ENCODE assay signal across 9 mouse cellular contexts in the genomic region with DNA sequence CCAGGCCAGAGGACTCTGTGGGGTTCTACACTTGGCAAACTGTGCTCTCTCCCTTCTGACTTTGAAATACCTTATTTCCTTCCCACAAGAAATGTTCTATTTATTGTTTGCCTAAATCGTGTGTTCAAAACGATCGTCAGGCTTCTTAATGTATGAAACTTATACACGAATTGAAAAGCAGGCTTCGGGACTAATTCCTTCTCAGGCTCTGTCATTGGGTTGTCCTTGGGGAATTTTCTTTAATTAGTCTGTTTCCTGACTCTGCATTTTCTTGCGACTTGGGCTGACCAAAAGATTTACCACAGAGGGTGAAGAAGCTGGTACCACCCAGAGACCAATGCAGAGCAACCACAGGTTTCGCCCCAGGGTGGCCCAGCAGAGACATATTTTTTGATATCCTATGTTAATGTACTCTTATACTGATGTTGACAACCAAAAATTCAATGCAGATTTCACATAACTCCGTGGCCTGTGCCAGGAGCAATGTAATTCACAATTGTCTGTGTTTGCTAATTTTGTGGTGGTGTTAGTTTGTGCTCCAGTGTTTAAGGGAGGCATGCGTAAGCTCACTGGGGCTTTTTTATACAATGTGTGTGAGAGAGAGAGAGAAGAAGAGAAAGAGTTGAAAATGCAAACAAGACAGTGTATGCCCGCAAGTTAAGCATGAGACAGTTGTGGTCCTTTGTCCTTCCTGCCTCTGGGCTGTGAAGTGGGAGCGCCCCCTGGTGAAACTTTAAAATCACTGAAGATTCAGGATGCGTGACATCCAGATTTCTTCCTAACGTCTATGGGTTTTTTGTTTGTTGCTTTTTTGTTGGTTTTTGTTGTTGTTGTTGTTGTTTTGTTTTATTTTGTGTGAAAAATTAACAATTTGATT.
DNase-seq lines count a peak whose midpoint lies in the region; ATAC-seq and TF ChIP-seq lines count a peak whose summit lies in the region.
"Had no signal": no experiment of that assay in that cellular context is flagged by ENCODE, and none has a peak within 500 bp of the region (broad histone marks: within the 10 kb centered on the region; RNA-seq: fewer than 3 reads in every experiment).

No protein-coding gene starts in this region.

- peak; percentile 73 for TF ChIP-seq CTCF in liver, adult 2 months (IDR thresholded peaks at IDR 0.05; ENCODE audit: low read depth, low read length)
- peak; percentile 81 for TF ChIP-seq CTCF in cerebellum, adult 2 months (IDR thresholded peaks at IDR 0.05; ENCODE audit: borderline replicate concordance, insufficient read depth, low read depth, low read length)
- TF ChIP-seq CTCF in forebrain, postnatal 0 days (IDR thresholded peaks at IDR 0.05; ENCODE audit: low read depth) = peak; percentile 90
- TF ChIP-seq CTCF in intestine, postnatal 0 days (IDR thresholded peaks at IDR 0.05; ENCODE audit: low read depth) = peak; percentile 92

- peak; percentile 25 for DNase-seq in liver, adult 2 months (ENCODE audit: extremely low read depth, low read depth, low spot score)
- peak; percentile 42 to 45 for DNase-seq in cerebellum, adult 2 months
- peak; percentile 88 for DNase-seq in forebrain, postnatal 0 days
- peak; percentile 50 to 57 for DNase-seq in left cerebral cortex, postnatal 36 days (ENCODE audit: low spot score in 2 of 2)
- peak; percentile 62 for DNase-seq in urinary bladder, postnatal 25 days (ENCODE audit: low spot score)

- H3K27ac ChIP-seq in liver, adult 2 months (replicated peaks; ENCODE audit: insufficient read depth, low read depth, low read length) = no peak overlapping the region
- H3K27ac ChIP-seq in liver, embryonic 12.5 days = no peak overlapping the region
- H3K27ac ChIP-seq in cerebellum, adult 2 months (ENCODE audit: insufficient read depth, low read length) = no peak overlapping the region
- H3K27ac ChIP-seq in forebrain, postnatal 0 days (ENCODE audit: low read depth, low read length) = 0 out of 2 replicates have a peak overlapping the region, but pooled peaks have one; percentile 9
- no peak overlapping the region for H3K27ac ChIP-seq in intestine, postnatal 0 days (ENCODE audit: low read depth, low read length)
- no peak overlapping the region for H3K27ac ChIP-seq in neural tube, embryonic 12.5 days
- H3K27ac ChIP-seq: embryonic facial prominence, embryonic 12.5 days had no signal

- no peak for TF ChIP-seq POLR2A in liver, adult 2 months (IDR thresholded peaks at IDR 0.05; ENCODE audit: extremely low read depth, insufficient read depth, low read length)
- TF ChIP-seq POLR2A in cerebellum, adult 2 months (IDR thresholded peaks at IDR 0.05; ENCODE audit: borderline replicate concordance, insufficient read depth, low read length) = no peak

- no peak for ATAC-seq in liver, embryonic 12.5 days
- peak; percentile 76 for ATAC-seq in forebrain, postnatal 0 days
- no peak for ATAC-seq in intestine, postnatal 0 days
- 0 out of 2 replicates have a peak, but pooled peaks have one; percentile 26 for ATAC-seq in neural tube, embryonic 12.5 days (ENCODE audit: low FRiP score, low read depth)

- WGBS in liver, adult 2 months = 54% methylated on average over 13 of the region's 13 CpGs
- 50% methylated on average over 13 of the region's 13 CpGs for WGBS in liver, embryonic 12.5 days (ENCODE audit: insufficient replicate concordance)
- WGBS in cerebellum, adult 2 months = 39% methylated on average over 13 of the region's 13 CpGs
- WGBS in forebrain, postnatal 0 days = 14% methylated on average over 13 of the region's 13 CpGs
- WGBS in intestine, postnatal 0 days = 53% methylated on average over 13 of the region's 13 CpGs
- WGBS in neural tube, embryonic 12.5 days = 28% methylated on average over 13 of the region's 13 CpGs

- no peaks in the 10 kb centered on the region for H3K4me1 ChIP-seq in liver, adult 2 months (ENCODE audit: control insufficient read depth, insufficient read depth, low read length)
- H3K4me1 ChIP-seq in liver, embryonic 12.5 days = no peaks in the 10 kb centered on the region
- H3K4me1 ChIP-seq in cerebellum, adult 2 months (ENCODE audit: control insufficient read depth, insufficient read depth, low read length) = no peaks in the 10 kb centered on the region
- H3K4me1 ChIP-seq in forebrain, postnatal 0 days (ENCODE audit: insufficient read depth) = peaks cover 3% of the 10 kb centered on the region
- no peaks in the 10 kb centered on the region for H3K4me1 ChIP-seq in intestine, postnatal 0 days (replicated peaks; ENCODE audit: control insufficient read depth, insufficient read depth, low read length)
- peaks cover 40% of the 10 kb centered on the region for H3K4me1 ChIP-seq in neural tube, embryonic 12.5 days
- H3K4me1 ChIP-seq: embryonic facial prominence, embryonic 12.5 days had no signal

- H3K9ac ChIP-seq in liver, adult 2 months (ENCODE audit: low read depth, low read length) = no peak overlapping the region
- H3K9ac ChIP-seq in liver, embryonic 12.5 days = no peak overlapping the region
- H3K9ac ChIP-seq in forebrain, postnatal 0 days = no peak overlapping the region
- H3K9ac ChIP-seq in intestine, postnatal 0 days (ENCODE audit: low read depth, low read length) = no peak overlapping the region
- no peak overlapping the region for H3K9ac ChIP-seq in neural tube, embryonic 12.5 days
- H3K9ac ChIP-seq: embryonic facial prominence, embryonic 12.5 days had no signal

- H3K79me2 ChIP-seq in liver, adult 2 months (ENCODE audit: control insufficient read depth, insufficient read depth, low read length) = no peaks in the 10 kb centered on the region

- H3K27me3 ChIP-seq in liver, adult 2 months (ENCODE audit: control insufficient read depth, insufficient read depth, low read length) = no peaks in the 10 kb centered on the region
- no peaks in the 10 kb centered on the region for H3K27me3 ChIP-seq in liver, embryonic 12.5 days (replicated peaks)
- H3K27me3 ChIP-seq in cerebellum, adult 2 months (ENCODE audit: control insufficient read depth, insufficient read depth, low read length) = no peaks in the 10 kb centered on the region; the same call in 1 of the 2 replicates
- 0 out of 2 replicates have a peak, but pooled peaks cover 7% of the 10 kb centered on the region for H3K27me3 ChIP-seq in forebrain, postnatal 0 days (ENCODE audit: insufficient read depth, low read length)
- 0 out of 2 replicates have a peak, but pooled peaks cover 2% of the 10 kb centered on the region for H3K27me3 ChIP-seq in intestine, postnatal 0 days (replicated peaks; ENCODE audit: control insufficient read depth, insufficient read depth, low read length)
- H3K27me3 ChIP-seq in neural tube, embryonic 12.5 days (replicated peaks) = no peaks in the 10 kb centered on the region

- H3K4me2 ChIP-seq in liver, embryonic 12.5 days = no peak overlapping the region
- H3K4me2 ChIP-seq in forebrain, postnatal 0 days (ENCODE audit: low read depth) = no peak overlapping the region
- H3K4me2 ChIP-seq in intestine, postnatal 0 days (replicated peaks; ENCODE audit: low read depth) = no peak overlapping the region
- H3K4me2 ChIP-seq in neural tube, embryonic 12.5 days (replicated peaks) = no peak overlapping the region
- H3K4me2 ChIP-seq: embryonic facial prominence, embryonic 12.5 days had no signal

- H3K36me3 ChIP-seq in liver, adult 2 months (ENCODE audit: control insufficient read depth, insufficient read depth, low read length) = no peaks in the 10 kb centered on the region
- H3K36me3 ChIP-seq in liver, embryonic 12.5 days = no peaks in the 10 kb centered on the region
- no peaks in the 10 kb centered on the region for H3K36me3 ChIP-seq in forebrain, postnatal 0 days (ENCODE audit: insufficient read depth)
- H3K36me3 ChIP-seq in intestine, postnatal 0 days (ENCODE audit: control insufficient read depth, insufficient read depth) = no peaks in the 10 kb centered on the region
- H3K36me3 ChIP-seq in neural tube, embryonic 12.5 days = no peaks in the 10 kb centered on the region
- H3K36me3 ChIP-seq: embryonic facial prominence, embryonic 12.5 days had no signal

- H3K9me3 ChIP-seq in liver, embryonic 12.5 days (replicated peaks) = no peaks in the 10 kb centered on the region
- no peaks in the 10 kb centered on the region for H3K9me3 ChIP-seq in forebrain, postnatal 0 days (ENCODE audit: low read length)
- no peaks in the 10 kb centered on the region for H3K9me3 ChIP-seq in intestine, postnatal 0 days (ENCODE audit: control insufficient read depth)
- H3K9me3 ChIP-seq in neural tube, embryonic 12.5 days = no peaks in the 10 kb centered on the region
- H3K9me3 ChIP-seq: embryonic facial prominence, embryonic 12.5 days had no signal

- intact Hi-C loops in left cerebral cortex, postnatal 36 days (cut with DNase I) = loop anchor here (1.0 to 10.0 kb wide), 3 partner anchors 382 to 868 kb away; no protein-coding TSS in a partner anchor

- H3K4me3 ChIP-seq in liver, adult 2 months (ENCODE audit: insufficient read depth, low read depth, low read length) = no peak overlapping the region
- H3K4me3 ChIP-seq in liver, embryonic 12.5 days = no peak overlapping the region
- no peak overlapping the region for H3K4me3 ChIP-seq in cerebellum, adult 2 months (replicated peaks; ENCODE audit: insufficient read depth, low read depth, low read length)
- no peak overlapping the region for H3K4me3 ChIP-seq in forebrain, postnatal 0 days (ENCODE audit: low read depth, low read length)
- no peak overlapping the region for H3K4me3 ChIP-seq in intestine, postnatal 0 days (ENCODE audit: low read depth, low read length)
- no peak overlapping the region for H3K4me3 ChIP-seq in neural tube, embryonic 12.5 days
- H3K4me3 ChIP-seq: embryonic facial prominence, embryonic 12.5 days had no signal

Comparison
In these comparisons a context has a peak if more than half of its experiments do, and no peak if none do; other contexts are left out.
1. DNase-seq: peak in every context shown above with its lines; median percentile 88 in forebrain, postnatal 0 days; 62 in urinary bladder, postnatal 25 days; 54 in left cerebral cortex, postnatal 36 days; 44 in cerebellum, adult 2 months; 25 in liver, adult 2 months.
2. ATAC-seq: peak in forebrain, postnatal 0 days (single experiment) and neural tube, embryonic 12.5 days (single experiment); none in liver, embryonic 12.5 days (single experiment) and intestine, postnatal 0 days (single experiment).
3. Peak in every context shown above with its lines, with median percentiles within 50 percentile points of each other: CTCF ChIP-seq.